In the genomic region with DNA sequence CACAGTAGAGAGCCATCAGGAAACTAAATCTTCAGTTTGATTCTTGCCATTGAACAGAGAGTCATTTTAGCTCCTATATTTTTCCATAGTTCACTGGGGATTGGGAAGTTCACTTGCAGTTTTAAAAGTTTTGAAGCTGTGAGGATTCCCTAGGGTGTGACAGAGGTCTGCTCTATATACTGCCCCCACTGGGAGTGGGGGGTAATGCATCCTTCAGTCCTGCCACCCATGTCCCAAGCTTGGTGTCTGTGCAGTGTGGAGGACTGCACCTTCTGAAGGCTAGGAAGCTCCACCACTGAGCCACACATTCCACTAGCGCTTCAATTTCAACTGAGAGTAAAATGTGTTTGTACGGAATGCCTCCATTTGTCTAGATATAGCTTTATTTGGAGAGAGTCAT, we compare ENCODE assay signal across 11 mouse cellular contexts. TPM values are rescaled to one million over a fixed set of nuclear protein-coding genes. Genes with fewer than 3 reads are reported as not detected.
A peak's percentile ranks its signal among the peaks of the same experiment; 100 is the strongest.
DNase-seq lines count a peak whose midpoint lies in the region; ATAC-seq lines count a peak whose summit lies in the region.
"Had no signal": no experiment of that assay in that cellular context is flagged by ENCODE, and none has a peak within 500 bp of the region (broad histone marks: within the 10 kb centered on the region; RNA-seq: fewer than 3 reads in every experiment).

No protein-coding gene starts in this region.

- ATAC-seq in kidney, embryonic 15.5 days (replicated peaks; ENCODE audit: low FRiP score): 0 out of 2 replicates have a peak, but pooled peaks have one; percentile 49
- ATAC-seq in inflammation-experienced regulatory T-cells, adult 6 months: peak; percentile 50

- intact Hi-C loops in gastrocnemius, postnatal 14 days (cut with DNase I; ENCODE audit: low total_unique reads): no loop called here
- intact Hi-C loops in left cerebral cortex, postnatal 4 days (cut with DNase I): no loop called here

- no peaks in the 10 kb centered on the region for H3K4me1 ChIP-seq in kidney, embryonic 15.5 days
- H3K4me1 ChIP-seq in midbrain, embryonic 10.5 days: no peaks in the 10 kb centered on the region
- H3K4me1 ChIP-seq: heart, embryonic 12.5 days; limb, embryonic 15.5 days had no signal

- no peak overlapping the region for H3K4me2 ChIP-seq in kidney, embryonic 15.5 days
- H3K4me2 ChIP-seq: heart, embryonic 12.5 days; limb, embryonic 15.5 days had no signal

- H3K27ac ChIP-seq in kidney, embryonic 15.5 days: no peak overlapping the region
- H3K27ac ChIP-seq in midbrain, embryonic 10.5 days (replicated peaks): no peak overlapping the region
- H3K27ac ChIP-seq: limb, embryonic 15.5 days had no signal

- WGBS in kidney, embryonic 15.5 days: 81% methylated on average over 2 of the region's 2 CpGs
- WGBS in midbrain, embryonic 10.5 days: 68% methylated on average over 2 of the region's 2 CpGs

- no peak overlapping the region for H3K4me3 ChIP-seq in kidney, embryonic 15.5 days (replicated peaks)
- H3K4me3 ChIP-seq in midbrain, embryonic 10.5 days: no peak overlapping the region
- H3K4me3 ChIP-seq: heart, embryonic 12.5 days; limb, embryonic 15.5 days had no signal

- H3K9me3 ChIP-seq in kidney, embryonic 15.5 days (replicated peaks): no peaks in the 10 kb centered on the region
- no peaks in the 10 kb centered on the region for H3K9me3 ChIP-seq in midbrain, embryonic 10.5 days (replicated peaks)
- H3K9me3 ChIP-seq: heart, embryonic 12.5 days; limb, embryonic 15.5 days had no signal

- no peak overlapping the region for H3K9ac ChIP-seq in kidney, embryonic 15.5 days
- H3K9ac ChIP-seq: heart, embryonic 12.5 days; limb, embryonic 15.5 days had no signal

- no peak for DNase-seq in kidney, adult 18-20 months
- peak; percentile 33 for DNase-seq in NIH3T3 (ENCODE audit: low read depth)
- DNase-seq in testis, postnatal 10 days (ENCODE audit: low spot score): peak; percentile 36
- DNase-seq in midbrain, embryonic 10.5 days (ENCODE audit: low spot score): no peak
- no peak for DNase-seq in gastrocnemius, postnatal 14 days
- no peak for DNase-seq in left cerebral cortex, postnatal 4 days

- no peaks in the 10 kb centered on the region for H3K36me3 ChIP-seq in kidney, embryonic 15.5 days
- no peaks in the 10 kb centered on the region for H3K36me3 ChIP-seq in midbrain, embryonic 10.5 days
- H3K36me3 ChIP-seq: heart, embryonic 12.5 days; limb, embryonic 15.5 days had no signal

- H3K27me3 ChIP-seq in kidney, embryonic 15.5 days: peaks cover 8% of the 10 kb centered on the region; the same call in 1 of the 2 replicates
- peaks cover 81% of the 10 kb centered on the region for H3K27me3 ChIP-seq in midbrain, embryonic 10.5 days (ENCODE audit: low read depth, poor library complexity, severe bottlenecking)
- H3K27me3 ChIP-seq: heart, embryonic 12.5 days; limb, embryonic 15.5 days had no signal

RNA-seq across cellular contexts. Expression of a gene that starts 36.0 kb away (rescaled TPM):
- 0.57 and 1.2 TPM in 2 replicates for polyA plus RNA-seq in kidney, embryonic 15.5 days (2015; fragmentation: Nextera tagmentation; extraction: Ambion mirVana)
- not detected for polyA plus RNA-seq in inflammation-experienced regulatory T-cells, adult 6 months (2017; shearing (Covaris generic))
- polyA plus RNA-seq in midbrain, embryonic 10.5 days (2016; fragmentation: Nextera tagmentation; extraction: Ambion mirVana): 0.15 and 0.43 TPM in 2 replicates
- total RNA-seq in gastrocnemius, postnatal 14 days (2021): under 1 TPM; 0.44 to 0.86 TPM
- total RNA-seq in left cerebral cortex, postnatal 4 days (2021): under 1 TPM; 0.48 to 0.64 TPM
- polyA plus RNA-seq: neural tube, embryonic 14.5 days had no signal

RNA-seq across cellular contexts. Expression of a gene that starts 47.2 kb away (rescaled TPM):
- 10.3 and 10.9 TPM in 2 replicates for polyA plus RNA-seq in kidney, embryonic 15.5 days (2015; fragmentation: Nextera tagmentation; extraction: Ambion mirVana)
- polyA plus RNA-seq in inflammation-experienced regulatory T-cells, adult 6 months (2017; shearing (Covaris generic)): not detected
- polyA plus RNA-seq in midbrain, embryonic 10.5 days (2016; fragmentation: Nextera tagmentation; extraction: Ambion mirVana): 7.7 and 9.4 TPM in 2 replicates
- total RNA-seq in gastrocnemius, postnatal 14 days (2021): 1 to 10 TPM; 1.0 to 2.5 TPM
- 1 to 10 TPM; 2.5 to 2.8 TPM for total RNA-seq in left cerebral cortex, postnatal 4 days (2021)

Comparison
In these comparisons a context has a peak if more than half of its experiments do, and no peak if none do; other contexts are left out.
1. DNase-seq: peak in NIH3T3 (single experiment) and testis, postnatal 10 days (single experiment); none in kidney, adult 18-20 months (single experiment), midbrain, embryonic 10.5 days (single experiment), gastrocnemius, postnatal 14 days (single experiment) and left cerebral cortex, postnatal 4 days (single experiment).